In the genomic region with DNA sequence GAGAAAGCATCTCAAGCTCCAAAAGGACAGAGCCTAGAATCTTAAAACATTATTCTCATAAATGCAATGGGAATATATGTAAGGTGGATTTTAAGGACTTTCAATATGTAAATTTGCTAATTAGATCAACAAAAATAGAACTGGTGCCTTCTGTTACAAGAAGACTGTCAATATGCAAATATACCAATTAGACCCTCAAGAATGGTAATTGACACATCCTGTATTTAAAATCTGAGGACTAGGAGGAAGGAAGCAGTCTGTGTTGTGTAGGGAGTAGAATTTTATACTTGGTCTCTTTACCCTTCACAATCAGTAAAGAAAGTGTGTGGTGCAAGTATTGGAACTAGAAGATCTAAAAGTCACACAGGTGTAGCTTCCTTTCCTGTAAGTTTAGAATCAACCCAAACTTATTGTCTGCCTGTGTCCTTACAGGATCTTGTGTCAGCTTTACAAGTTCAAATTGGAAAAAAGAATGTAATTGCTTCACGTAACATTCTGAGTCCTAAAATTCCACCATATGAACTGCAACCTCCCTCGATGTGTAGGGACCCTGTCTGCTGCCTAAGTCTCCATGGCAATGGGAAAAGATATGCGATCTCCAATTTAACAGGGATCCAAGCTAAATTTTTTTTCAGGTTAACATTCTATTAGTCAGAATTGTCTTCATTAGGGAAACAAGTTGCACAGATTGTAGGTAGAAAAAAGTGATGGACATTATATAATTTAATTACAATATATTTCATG, we compare ENCODE assay signal across 15 mouse cellular contexts.
"Had no signal": no experiment of that assay in that cellular context is flagged by ENCODE, and none has a peak within 500 bp of the region (broad histone marks: within the 10 kb centered on the region; RNA-seq: fewer than 3 reads in every experiment).

No protein-coding gene starts in this region.

- H3K27ac ChIP-seq: midbrain, embryonic 10.5 days; midbrain, embryonic 12.5 days; neural tube, embryonic 12.5 days had no signal

- ATAC-seq: midbrain, embryonic 16.5 days had no signal

- H3K36me3 ChIP-seq: midbrain, embryonic 10.5 days; midbrain, embryonic 12.5 days; neural tube, embryonic 12.5 days had no signal

- DNase-seq: lung, adult 18-20 months; lung, embryonic 14.5 days; lung, postnatal 10 days; lung, postnatal 4 days; midbrain, embryonic 14.5 days; right cerebral cortex, postnatal 14 days; right cerebral cortex, postnatal 4 days; spleen, adult 18-20 months; thymus, adult 2 months; thymus, postnatal 36 days had no signal

- H3K4me3 ChIP-seq: midbrain, embryonic 10.5 days; midbrain, embryonic 12.5 days; myocyte; neural tube, embryonic 12.5 days had no signal

- H3K4me1 ChIP-seq: midbrain, embryonic 10.5 days; midbrain, embryonic 12.5 days; neural tube, embryonic 12.5 days had no signal

- H3K9me3 ChIP-seq: midbrain, embryonic 10.5 days; midbrain, embryonic 12.5 days; neural tube, embryonic 12.5 days had no signal

- H3K9ac ChIP-seq: lung, embryonic 14.5 days; midbrain, embryonic 12.5 days; neural tube, embryonic 12.5 days had no signal

- H3K27me3 ChIP-seq: midbrain, embryonic 12.5 days; neural tube, embryonic 12.5 days had no signal

- H3K4me2 ChIP-seq: lung, embryonic 14.5 days; midbrain, embryonic 12.5 days; neural tube, embryonic 12.5 days had no signal
